Mouse (Mus musculus) cerebellum, postnatal 25 days (tissue): ENCODE measurements at regions not wholly inside any gene's neighbourhood (a gene's known extent, or its start where the extent isn't known, plus 50 kb on each side); places are given as distances from the start of the nearest gene placed in this dataset.

Experiments
- DNase-seq, 2 experiments: peaks; one replicate each; pipeline ENCODE4 v3.0.0; 2021; ENCODE audit warnings: mixed read lengths in 2 of 2

DNA sequence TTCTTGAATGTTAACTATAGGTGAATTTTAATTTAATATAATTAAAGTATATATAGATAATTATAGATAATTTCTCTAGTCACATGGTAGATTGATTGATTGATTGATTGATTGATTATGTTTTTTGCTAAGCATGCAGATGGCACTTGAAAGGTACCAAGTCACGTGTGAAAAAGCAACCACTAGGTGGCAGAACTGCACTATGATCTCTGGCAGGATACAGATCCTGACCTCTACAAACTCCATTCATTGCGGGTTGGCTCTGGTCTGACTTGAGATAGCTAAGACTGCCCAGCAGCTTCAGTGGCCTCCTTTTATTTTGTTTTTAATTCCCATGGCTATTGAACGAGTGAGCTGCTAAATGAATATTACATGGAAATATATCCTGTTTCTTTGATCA, 229.7 kb upstream of the Grm3 start:
- peak in 1 of 2 experiments; percentile 10 for DNase-seq

DNA sequence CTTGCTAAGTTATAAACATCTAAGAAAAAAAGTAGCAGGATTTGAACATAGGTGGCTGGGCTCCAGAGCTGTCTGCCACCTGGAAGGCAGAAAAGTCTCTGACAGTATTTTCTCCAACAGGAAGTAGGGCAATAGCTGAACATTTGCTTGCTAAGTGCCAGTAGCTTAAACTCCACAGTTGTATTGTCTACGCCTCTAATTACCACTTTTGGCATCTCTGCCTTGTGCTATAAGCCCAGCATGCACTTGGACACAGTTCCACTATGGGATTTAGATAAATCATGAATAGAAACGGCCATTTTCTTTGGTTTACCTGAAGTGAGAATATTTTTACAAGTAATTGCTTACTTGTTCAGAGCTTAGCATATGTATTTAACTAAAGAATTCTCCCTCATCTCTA, 213.8 kb upstream of the Grm3 start:
- DNase-seq: peak in 1 of 2 experiments; percentile 1

DNA sequence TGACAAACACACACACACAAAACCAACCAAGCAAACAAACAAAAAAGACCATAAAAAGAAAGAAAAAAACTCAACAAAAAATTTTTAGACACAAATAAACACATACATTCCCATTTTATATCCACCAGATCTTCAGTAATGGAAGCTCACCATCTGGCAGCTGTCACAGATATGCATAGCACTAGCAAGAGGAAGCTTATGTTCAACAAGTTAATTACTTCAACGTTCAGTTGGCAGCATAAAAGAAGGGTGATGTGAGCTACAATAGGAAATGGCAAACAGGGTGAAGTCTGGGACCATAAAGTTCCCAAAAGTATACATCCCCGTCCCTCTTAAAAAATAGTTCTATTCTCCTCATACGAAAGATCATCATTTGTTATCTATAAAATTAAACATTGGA, 188.0 kb upstream of the Grm3 start:
- no peak for DNase-seq

DNA sequence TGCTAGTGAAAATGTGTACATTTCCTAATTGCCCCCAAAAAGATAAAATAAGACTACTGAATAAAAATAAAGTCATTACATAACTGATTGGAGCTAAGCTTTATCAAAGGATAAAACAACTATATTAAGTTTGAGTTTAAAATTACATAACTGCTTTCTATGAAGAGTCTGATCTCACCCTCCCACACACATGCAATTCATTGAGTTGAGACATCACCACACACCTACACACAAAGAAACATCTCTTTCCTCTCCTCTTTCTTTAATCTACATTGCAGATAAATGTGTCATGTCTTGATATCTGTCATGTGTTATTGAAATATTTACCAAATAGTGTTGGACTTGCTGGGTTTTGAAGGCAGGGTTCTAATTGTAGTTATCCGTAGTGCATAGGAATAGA, 186.8 kb upstream of the Grm3 start:
- no peak for DNase-seq

DNA sequence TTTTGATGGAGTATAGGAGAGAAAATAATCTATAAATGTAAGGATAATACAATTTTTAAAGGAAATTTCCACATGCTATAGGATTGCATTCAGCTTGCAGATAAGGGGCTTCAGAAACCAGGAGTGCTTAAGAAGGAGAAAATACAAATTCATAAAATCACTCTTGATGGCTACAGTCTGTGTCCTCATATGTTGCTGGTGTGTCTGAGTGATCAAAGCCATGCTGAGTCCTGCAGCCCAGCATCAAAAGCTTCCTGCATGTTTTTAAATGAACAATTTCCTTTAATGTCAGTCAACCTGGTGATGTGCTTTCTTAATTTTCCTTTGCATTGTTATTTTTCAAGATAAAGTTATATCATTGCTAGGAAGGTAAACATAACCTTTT, 186.1 kb upstream of the Grm3 start:
- no peak for DNase-seq

DNA sequence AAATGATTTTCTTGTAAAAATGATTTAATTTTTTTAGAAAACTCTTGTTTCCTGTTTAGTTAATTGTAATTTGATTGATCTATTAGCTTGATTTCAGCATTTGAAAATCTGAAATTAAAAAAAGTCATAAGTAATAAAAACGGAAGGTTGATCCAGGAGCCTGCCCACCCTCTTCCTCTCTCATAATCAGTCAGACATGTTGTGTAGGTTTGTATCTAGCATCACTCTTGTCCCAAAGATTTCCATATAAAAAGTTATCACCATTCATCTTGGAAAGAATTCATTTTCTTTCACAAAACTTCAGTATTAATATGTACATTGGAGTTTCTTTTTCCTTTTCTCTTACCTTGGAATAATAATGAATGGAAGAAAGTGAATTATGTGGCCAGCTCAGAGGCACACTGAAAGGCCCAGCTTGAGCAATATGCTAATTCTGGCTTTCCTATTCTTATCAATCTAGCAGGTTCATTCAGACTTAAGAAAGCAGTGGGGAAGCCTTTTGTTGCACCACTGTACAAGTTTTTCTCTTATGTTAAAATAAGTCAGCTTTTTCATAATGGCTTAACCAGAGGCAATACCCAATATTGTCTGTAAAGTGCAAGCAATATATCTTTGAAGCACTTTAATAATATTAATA, 185.6 kb upstream of the Grm3 start:
- no peak for DNase-seq

DNA sequence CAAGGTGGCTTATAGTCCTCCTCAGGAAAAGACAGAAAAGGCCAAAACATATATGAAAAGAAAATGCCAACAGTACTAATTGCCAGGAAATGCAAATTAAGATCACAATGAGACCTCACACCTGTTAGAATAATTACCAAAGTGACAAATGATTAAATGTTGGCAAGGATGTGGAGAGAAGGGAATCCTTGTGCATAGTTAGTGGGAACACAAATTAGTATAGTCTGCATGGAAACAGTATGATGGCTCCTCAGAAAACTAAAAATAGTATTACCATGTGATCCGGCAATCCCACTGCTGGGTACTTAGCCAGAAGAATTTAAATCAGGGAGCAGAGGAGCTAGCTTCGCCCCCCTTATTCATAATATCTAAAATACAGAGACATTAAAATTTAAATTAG, 170.3 kb upstream of the Grm3 start:
- no peak for DNase-seq

DNA sequence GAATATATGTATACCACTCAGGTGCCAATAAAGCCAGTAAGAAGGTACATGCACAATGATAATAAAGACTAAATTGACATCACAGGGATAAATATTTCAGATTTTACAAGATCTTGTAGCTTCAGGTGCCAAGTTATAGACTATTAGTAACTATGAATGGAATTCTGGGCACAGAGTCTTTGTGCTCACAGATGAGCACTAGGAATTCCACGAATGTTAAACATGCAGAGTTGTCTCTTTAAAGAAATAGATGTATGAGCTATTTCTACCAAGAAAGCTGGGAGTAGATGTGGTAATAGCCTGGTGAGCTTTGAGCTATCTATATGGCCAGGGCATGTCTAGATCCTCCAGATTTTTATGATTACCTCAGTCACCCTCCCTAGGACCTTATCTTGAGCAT, 153.1 kb upstream of the Grm3 start:
- no peak for DNase-seq

DNA sequence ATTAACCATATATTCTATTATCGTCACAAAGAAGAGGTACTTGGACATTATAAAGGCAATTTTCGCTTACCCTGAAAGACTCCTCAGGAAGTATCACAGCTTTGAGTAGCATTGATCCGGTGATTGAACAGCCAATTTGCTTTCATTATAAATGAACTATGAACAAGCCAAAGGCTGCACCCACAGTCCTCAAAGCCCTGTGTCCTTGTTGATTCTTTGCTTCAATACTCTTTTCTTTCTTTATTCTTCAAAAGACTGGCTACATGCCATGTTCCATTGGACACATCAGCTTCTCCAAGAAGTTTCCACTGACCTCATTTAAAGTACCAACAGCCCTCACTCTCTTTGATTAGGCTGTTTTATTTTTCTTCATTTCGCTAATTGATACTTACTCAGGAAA, 144.1 kb upstream of the Grm3 start:
- no peak for DNase-seq

DNA sequence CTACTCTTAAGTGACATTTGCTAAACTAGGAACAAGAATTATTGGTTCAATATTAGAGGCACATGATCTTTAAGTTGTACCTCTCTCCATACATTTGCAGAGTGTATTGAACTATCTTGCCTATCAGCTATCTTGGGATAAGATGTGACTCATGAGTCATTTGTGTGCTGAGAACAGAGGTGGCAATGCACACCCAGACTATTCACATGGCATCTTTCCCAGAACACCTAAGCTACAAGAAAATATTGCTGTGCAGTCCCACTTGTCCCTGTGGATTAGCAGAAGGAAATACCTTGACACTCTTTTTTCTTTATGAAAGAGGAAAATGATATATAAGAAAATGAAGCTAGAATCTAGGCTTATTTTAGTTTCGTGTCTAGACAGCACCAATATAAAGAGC, 104.8 kb upstream of the Grm3 start:
- DNase-seq: no peak

DNA sequence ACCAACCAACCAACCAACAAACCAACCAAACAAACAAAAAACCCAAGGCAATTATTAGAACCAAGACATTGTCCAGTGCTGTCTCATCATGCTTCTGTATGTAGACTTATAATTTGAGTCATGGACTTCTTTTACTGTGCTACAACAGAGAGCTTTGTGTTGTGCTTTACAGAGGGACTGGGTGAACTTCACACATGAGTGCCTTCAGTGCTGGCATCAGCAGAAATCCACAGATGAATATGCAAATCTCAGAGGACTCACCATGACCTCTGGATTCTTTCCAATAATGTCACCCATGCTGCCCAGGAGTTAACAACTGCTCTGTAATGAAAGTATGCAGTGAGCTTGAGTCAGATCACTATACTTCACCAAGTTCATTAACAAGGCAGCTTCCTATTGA, 76.7 kb upstream of the Grm3 start:
- DNase-seq: no peak

DNA sequence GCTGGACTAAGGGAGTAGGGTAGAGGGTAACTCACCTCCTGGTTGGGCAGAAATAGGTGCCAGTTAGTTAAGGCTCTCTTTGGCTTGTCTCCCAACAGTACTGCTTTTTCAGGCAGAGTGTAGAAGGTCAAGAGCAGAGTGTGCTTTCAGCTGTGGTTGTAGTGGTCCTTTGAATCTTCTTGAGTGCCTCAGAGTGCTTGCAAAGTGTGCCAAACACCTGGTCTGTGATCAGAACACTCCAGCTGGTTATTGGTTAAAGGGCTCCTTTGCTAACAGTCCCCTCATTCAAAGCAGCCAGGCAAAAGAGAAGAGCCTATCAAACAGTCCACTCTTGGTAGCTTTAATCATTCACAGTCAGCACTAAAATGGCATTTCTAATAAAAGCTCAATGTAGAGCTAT, 56.1 kb upstream of the Grm3 start:
- no peak for DNase-seq
